Mouse (Mus musculus) lung, adult 2 months (tissue): ENCODE results near the gene Camkk2.

Experiments used
- CTCF ChIP-seq: fragments of 200-500 bp; IDR thresholded peaks from 2 replicates; pipeline ENCODE4 v1.5.1; 2011; ENCODE audit warnings: mild to moderate bottlenecking, low read length, control low read depth; ENCODE audit not compliant: insufficient read depth
- POLR2A ChIP-seq: fragments of 200-500 bp; IDR thresholded peaks from 2 replicates; pipeline ENCODE4 v1.6.1; 2011; ENCODE audit warnings: low read depth, mild to moderate bottlenecking, control low read depth, low read length, borderline replicate concordance; ENCODE audit errors: extremely low read depth

DNA sequence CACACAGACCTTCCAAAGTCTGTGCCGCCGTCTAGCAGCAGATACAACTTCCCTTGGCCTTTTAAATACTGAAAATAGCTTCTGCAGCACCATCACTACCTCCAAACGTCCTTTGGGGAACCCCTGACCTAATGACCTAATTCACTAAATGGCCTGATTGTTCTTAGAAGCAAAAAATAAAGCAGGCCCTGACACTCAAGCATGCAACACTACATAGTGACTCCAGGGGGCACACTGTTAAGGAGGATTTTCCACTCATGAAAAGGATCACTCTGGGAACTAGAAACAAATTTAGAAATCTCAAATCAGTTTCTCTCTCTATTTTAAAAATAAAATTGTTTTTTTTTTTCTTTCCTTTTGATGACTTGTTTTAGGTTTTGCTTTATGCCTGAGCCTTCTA, 26.3 kb upstream of the Camkk2 start:
- no peak for TF ChIP-seq POLR2A
- no peak for TF ChIP-seq CTCF
